Mouse (Mus musculus): ENCODE results near the gene Grk5. TPM values are rescaled to one million over a fixed set of nuclear protein-coding genes. Genes with fewer than 3 reads are reported as not detected.
"Not testable (repeated sequence)": the region's sequence is repeated elsewhere in the genome, so short reads cannot be mapped to it uniquely, and the experiment has no call there.

The Grk5 gene
- total RNA-seq, 2 experiments from 2014 or later, result 15.6 to 15.9 TPM

DNA sequence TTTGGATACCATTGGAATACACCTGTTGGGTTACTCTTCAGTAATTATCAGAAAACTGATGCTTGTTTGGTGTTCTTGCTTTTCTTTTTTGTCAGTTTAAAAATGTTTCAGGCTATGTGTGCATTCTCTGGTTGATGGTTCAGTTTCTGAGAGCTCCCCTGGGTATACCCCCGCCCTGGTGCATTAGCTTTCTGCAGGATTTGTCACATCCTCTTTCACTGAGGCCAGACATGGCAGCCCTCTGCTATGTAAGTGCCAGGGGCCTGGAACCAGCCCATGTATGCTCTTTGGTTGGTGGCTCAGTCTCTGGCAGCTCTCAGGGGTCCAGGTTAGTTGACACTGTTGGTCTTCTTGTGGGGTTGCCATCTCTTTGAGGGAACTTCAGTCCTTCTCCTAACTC, 14.4 kb downstream of the Grk5 start:
- intact Hi-C loops (cut with DNase I), result no loop called here
- no peak for DNase-seq (ENCODE audit: low spot score in 2 of 2)

DNA sequence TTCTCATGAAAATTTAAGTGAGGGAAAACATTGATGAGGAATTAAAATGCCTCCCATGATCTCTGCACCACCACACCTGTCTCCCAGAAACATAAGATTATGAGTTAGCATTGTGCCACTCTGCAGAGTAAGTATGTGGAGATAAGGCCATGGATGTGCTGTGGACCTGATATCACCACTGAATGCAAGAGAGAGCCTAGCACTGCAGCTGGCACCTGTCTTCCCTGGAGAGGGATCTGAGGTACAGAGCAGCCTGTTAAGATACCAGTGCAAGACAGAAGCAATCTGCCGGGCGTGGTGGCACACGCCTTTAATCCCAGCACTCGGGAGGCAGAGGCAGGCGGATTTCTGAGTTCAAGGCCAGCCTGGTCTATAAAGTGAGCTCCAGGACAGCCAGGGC, 15.9 kb downstream of the Grk5 start:
- intact Hi-C loops (cut with DNase I), result no loop called here
- no peak for DNase-seq (ENCODE audit: low spot score in 2 of 2)

DNA sequence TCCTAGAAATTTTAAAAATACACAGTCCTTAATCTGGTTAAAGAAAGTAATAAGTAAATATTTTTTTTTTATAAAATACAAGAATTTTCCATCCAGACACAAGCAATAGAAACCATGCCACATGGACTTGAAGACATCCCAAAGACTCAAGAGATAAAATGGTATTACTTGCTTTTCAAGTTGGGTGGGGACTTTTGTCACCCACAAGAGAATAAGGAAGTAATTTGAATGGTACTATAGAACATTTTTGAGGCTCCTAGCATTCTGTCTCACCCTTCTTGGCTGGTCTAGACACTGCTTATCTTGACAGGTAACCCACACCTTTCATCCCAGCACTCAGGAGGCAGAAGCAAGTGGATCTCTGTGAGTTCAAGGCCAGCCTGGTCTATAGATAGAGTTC, 20.8 kb downstream of the Grk5 start:
- intact Hi-C loops (cut with DNase I), result no loop called here
- DNase-seq (ENCODE audit: low spot score in 2 of 2), result no peak

DNA sequence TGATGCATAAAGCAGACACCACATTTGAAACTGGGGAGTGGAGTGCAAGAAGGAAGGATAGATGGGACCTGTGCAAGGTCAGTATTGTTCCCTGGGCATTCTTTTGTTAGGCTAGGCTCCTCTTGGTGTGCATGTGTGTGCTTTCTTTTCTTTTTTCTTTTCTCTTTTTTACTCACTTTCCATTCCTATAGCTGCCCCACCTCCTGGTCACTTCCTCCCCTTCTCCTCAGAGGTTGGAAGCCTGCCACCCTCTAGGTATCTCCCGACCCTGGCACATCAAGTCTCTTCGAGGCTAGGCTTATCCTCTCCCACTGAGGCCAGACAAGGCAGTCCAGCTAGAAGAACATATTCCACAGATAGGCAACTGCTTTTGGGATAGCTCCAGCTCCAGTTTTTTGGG, 22.1 kb downstream of the Grk5 start:
- intact Hi-C loops (cut with DNase I), result no loop called here
- DNase-seq (ENCODE audit: low spot score in 2 of 2), result no peak

DNA sequence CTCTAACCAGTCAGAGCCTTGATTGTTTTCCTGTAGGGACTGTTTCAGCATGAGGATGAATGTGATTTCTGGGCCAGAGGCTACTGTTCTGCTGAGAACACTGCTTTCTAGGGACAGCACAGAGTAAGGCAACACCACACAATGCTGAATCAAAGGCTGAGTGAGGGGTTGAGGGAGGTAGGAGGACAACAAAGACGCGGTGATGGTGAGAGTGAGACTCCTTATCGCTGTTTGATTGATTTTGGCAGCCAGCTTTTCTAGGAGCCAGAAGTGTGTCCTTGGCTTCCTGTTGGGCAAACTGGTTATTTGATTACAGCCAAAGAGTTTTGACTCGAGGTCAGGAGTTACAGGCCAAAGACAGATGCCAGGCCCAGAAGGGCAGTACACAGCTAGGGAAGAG, 25.7 kb downstream of the Grk5 start:
- no peak for DNase-seq (ENCODE audit: low spot score in 2 of 2)
- intact Hi-C loops (cut with DNase I), result no loop called here

DNA sequence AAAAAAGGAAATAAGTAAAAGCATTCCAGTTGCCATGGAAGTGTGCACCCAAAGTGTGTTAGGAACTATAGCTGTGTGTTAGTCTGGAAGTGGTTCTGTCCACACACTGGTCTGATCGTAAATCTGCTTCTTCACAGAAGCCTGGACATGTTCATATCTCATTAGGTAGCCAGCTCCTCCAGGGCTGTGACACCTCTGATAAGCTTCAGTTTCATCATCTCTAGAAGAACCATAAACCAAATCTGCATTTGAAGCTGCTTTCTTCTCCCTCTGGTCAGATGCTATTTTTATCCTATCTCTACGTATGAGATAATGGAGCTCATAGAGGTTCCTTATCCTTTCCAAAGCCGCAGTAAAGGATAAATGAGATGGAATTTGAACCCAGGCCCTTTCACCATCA, 26.3 kb downstream of the Grk5 start:
- no peak for DNase-seq (ENCODE audit: low spot score in 2 of 2)
- intact Hi-C loops (cut with DNase I), result no loop called here

DNA sequence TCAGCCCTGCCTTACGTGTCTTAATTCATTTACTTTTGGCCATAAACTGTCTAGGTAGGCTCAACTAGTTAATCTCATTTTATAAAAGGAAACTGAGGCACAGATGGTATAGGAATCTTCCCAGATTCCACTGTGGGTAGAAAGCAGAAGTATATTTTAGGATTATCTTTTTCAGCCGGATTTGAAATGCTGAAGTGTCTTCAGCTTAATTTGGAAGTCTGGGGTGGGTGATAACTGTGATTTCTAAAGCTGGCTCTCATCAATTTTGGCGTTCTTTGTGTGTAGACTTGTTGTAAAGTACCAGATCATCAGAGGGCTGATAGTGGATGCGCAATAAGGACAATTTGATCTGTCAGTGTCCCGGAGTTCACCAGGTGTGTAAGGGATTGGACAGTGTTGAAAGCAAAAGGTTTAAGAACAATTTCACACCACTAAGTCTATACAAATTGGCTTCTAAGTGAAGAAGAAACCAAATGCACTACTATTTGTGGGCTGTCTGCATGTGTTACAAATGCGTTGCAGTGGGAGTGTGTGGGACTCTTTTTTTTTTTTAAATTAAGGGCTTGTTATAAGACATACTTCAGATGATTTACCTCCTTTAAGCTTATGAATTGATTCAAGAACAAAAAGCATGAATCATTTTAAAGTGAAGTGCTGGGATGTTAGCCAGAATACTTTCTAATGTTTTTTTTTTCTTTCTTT, 27.5 kb downstream of the Grk5 start:
- intact Hi-C loops (cut with DNase I), result no loop called here
- DNase-seq (ENCODE audit: low spot score in 2 of 2), result peak; percentile 32 to 39

DNA sequence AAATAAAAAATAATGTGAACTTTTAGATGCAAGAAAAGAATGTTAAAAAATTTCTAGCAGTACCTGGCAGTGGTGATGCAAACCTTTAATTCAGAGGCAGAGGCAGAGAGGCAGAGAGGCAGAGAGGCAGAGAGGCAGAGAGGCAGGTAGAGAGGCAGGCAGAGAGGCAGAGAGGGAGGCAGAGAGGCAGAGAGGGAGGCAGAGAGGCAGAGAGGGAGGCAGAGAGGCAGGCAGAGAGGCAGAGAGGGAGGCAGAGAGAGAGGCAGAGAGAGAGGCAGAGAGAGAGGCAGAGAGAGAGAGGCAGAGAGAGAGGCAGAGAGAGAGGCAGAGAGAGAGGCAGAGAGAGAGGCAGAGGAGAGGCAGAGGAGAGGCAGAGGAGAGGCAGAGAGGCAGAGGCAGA, 35.0 kb downstream of the Grk5 start:
- intact Hi-C loops (cut with DNase I); DNase-seq (ENCODE audit: low spot score in 2 of 2): not testable (repeated sequence)

DNA sequence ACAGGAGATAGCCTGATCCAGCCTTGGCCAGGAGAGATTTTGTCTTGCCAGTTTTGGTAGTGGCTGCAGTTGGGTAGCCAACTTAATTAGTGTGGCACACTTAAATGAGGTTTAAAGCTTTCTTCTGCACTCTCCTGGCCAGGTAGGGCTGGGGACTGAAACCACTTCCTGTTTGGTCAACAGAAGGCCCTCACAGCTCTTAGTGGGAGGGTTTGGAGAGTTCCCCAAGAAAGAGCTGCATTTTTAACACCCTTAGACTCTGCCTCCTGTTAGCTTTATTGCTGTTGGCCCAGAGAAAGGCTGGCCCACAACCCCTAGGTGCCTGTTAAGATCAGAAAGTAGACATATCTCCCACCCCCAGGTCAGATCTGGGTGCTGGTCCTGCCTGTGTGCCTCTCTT, 45.5 kb downstream of the Grk5 start:
- DNase-seq (ENCODE audit: low spot score in 2 of 2), result no peak
- intact Hi-C loops (cut with DNase I), result no loop called here

DNA sequence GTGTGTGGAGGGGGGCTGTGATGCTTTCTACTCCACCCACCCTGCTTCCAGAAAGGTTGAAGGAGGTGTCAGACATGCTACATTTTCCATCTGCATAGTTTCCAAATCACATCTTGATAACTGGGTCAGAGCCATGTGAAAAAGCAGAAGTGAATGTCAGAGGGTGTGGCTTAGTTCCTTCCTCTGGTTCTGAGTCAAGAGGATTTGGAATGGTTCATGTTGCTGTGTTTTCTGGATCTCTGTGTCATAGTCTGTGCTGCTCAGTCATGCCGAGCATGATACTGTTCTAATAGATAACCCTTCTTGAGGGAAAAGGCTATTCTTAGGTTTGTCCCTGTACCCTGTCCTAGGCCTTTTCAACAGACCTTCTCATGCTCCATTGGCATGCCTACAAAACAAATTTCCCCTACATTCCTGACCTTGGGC, 50.4 kb downstream of the Grk5 start:
- intact Hi-C loops (cut with DNase I), result no loop called here

DNA sequence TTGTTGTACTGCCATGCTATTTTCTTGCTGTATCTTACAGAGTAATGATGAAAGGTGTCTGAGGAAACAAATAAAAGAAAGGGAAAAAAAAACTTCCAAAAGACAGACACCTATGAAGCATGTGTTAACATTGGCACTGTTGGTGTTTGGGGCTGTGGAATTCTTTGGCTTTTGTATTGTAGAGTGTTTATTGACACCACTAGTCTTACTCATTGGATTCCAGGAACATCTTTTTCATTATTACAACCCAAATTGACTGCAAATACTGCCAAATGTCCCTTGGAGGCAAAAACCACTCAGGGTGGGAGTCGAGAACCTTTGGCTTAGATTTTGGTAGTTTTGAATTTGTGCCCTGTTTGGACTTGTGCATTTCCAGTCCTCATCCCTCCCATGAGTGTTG, 51.3 kb downstream of the Grk5 start:
- intact Hi-C loops (cut with DNase I), result no loop called here
- DNase-seq (ENCODE audit: low spot score in 2 of 2), result no peak

More for the DNA sequence above, 50.4 kb downstream of the Grk5 start:
- no peak for DNase-seq (ENCODE audit: low spot score in 2 of 2)

DNA sequence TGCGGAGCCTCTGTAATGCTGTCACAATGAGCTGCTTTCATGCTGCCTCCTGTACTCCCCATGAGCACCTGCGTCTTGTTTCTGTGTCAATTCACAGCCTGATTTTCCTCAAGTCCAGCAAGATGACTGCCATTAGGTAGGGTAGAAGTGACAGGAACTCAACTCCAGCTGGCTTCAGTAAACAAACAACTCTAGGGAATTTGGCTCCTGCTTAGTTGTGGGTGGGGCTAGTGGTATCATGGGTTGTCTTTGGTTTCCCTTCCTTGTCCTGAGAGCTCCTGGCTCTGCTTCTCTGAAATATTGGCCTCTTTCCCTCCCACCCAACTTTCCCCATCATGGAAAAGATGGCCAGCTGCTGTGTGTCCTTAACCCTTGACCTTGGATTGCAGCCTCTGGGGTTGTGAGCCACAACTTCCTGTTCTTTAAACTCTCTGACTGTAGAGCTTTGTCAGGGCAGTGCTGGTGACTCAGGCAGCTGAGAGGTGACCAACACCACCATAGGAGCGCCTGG, 56.3 kb downstream of the Grk5 start:
- no peak for DNase-seq (ENCODE audit: low spot score in 2 of 2)
- intact Hi-C loops (cut with DNase I), result no loop called here

DNA sequence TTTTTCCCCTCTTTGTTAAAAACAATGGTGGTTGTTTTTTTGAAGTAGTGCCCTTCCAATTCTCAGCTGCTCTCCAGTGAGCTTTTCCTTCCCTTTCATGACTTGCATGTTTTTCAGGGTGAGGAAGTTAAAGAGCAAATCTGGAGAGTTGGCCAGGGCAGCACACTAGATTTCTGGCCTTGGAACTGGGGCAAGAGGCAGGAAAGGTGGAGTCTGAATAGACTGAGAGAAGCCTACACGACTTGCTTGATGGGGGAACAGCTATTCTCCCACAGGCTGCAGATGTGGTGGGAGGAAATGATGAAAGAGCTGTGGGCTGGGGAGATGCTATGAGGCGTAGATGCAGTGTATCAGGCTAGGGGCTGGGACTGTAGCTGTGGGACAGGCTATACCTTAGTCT, 57.1 kb downstream of the Grk5 start:
- DNase-seq (ENCODE audit: low spot score in 2 of 2), result no peak
- intact Hi-C loops (cut with DNase I), result no loop called here

DNA sequence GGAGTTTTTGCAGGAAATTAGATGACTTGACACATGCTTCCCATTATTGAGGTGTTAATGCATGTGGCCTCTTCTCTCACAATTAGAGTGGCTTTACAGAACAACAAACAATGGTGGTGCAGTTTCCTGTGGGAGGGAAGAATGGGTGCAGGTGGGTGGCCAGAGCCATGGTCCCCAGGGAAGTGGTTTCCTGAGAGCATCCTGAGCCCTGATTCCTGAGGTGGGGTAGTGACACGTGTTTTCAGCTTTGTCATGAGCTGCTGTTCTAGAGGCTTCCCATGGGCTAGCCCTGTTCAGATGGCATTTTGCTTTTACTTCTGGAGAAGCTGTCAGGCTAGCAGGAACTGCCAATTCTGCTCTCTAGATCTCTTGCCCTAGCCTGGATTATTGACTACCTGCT, 59.4 kb downstream of the Grk5 start:
- DNase-seq (ENCODE audit: low spot score in 2 of 2), result no peak
- intact Hi-C loops (cut with DNase I), result no loop called here

DNA sequence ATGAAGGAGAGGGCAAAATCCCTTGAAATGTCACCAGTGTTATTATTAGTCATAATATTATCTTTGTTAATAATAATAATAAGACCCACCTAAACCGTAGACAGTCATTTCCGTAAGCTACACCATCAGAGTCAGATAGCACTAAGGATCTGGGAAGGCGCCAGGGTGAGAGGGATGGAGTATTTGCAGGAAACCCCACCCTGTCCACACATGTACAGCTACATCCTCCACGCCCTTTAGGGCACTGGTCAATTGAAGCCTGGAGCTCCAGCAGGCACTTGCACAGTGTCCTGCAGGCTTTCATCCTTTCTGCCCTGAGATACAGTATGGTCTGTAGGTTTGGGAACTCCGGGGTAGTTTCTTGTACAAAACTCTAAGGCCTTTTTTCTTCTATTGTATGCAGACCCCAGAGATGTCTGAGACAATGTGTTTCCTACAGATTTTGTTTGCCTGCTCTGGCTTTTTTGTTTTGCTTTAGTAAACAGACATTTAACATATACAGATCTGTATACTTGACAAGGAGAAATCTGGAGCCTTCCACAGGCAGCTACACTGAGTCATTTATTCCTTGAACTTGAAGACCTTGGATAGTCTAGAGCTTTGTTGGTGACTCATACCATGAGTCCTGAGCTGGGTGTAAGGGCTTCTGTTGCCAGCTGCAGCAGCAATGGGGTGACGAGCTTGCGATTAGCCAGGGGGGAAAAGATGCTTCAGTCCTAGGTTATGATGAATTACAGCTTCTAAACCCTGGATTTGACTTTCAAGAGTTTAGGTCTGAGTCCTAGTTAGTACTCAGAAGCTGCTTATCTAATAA, 60.7 kb downstream of the Grk5 start:
- no peak for DNase-seq (ENCODE audit: low spot score in 2 of 2)
- intact Hi-C loops (cut with DNase I), result no loop called here

DNA sequence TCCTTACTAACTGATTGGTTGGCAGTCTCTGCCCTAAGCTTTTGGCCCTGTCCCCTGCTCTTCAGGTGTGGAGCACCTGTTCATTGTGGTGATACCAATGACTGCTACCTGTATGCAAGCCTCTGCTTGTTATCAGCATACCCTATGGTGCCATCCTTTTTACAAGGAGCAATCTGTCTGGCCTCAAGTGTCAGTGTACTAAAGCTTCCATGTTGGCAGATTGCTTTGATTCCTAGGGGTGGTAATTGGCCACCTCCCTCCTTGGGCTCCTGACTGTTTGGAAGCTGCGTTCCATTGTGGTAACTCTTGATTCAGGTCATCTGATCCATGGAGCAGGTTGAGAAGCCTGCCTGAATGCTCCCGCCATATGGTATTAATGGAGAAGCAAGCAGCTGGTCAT, 65.6 kb downstream of the Grk5 start:
- intact Hi-C loops (cut with DNase I), result no loop called here

DNA sequence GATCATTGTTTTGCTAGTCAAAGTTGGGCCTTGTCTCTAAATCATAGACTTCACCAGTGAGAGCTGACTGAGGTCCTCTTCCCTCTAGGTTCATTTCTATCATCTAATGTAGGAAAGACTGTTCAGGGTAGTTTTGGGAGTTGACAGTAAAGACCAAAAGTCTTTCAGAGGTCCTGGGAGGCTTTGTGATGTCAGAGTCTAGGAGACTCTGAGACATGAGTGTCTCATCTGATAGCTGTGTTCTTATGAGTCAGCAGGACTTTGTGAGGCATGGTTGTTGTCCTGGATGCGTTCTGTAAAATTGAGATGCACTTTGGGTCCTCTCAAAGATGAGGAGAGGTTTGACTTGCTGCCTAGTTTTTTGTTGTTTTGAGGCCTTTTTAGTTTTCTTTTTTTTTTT, 66.2 kb downstream of the Grk5 start:
- intact Hi-C loops (cut with DNase I), result no loop called here

More for the DNA sequence above, 65.6 kb downstream of the Grk5 start:
- no peak for DNase-seq (ENCODE audit: low spot score in 2 of 2)

DNA sequence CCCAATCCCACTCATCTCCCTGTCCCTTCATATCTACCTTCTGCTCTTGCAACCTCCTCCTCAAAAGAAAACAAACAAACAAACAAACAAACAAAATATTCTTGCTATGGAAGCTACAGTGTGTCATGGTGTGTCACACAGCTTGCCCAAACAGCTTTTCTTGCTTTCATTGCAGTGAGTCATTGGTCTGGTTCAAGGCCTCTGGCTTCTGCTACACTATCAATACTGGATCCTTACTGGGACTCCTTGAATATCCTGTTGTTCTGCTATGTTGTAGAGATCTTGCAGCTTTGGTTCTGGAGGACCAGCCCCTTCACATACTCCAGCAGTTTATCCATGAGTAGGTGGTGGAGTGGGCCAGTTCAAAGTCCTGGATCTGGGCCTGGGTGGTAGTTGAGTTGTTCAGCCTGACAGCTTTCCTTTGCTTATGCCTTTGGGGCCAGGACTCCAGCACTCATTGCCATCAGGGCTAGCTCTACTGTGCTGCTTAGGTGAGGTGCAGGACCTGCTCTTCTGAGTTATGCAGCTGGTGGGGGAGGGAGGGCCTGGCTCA, 66.7 kb downstream of the Grk5 start:
- no peak for DNase-seq (ENCODE audit: low spot score in 2 of 2)
- intact Hi-C loops (cut with DNase I), result no loop called here

More for the DNA sequence above, 66.2 kb downstream of the Grk5 start:
- no peak for DNase-seq (ENCODE audit: low spot score in 2 of 2)

DNA sequence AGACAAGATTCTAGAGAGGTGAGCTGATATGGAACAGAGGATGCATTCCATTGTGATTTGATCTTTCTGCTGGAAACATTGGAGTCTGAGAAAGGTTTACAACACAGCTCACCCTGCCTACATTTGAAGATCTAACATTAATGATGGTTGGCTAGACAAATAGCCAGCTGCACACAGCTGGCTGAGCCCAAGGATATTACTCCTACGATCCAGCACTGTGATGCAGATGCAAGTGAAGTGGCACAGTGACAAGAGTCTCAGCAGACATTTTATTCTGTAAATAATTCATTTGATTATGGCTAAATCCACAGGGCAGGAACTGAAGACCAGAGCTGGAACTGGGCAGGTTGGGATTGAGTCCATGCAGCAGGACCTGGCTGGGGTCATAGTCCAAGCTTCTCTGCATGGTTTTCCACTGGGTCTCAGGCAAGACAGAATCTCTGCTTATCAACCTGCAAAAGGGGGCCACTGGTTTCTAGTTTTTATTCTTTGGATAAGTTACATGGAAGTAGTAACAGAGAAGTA, 70.2 kb downstream of the Grk5 start:
- no peak for DNase-seq (ENCODE audit: low spot score in 2 of 2)
- intact Hi-C loops (cut with DNase I), result no loop called here

DNA sequence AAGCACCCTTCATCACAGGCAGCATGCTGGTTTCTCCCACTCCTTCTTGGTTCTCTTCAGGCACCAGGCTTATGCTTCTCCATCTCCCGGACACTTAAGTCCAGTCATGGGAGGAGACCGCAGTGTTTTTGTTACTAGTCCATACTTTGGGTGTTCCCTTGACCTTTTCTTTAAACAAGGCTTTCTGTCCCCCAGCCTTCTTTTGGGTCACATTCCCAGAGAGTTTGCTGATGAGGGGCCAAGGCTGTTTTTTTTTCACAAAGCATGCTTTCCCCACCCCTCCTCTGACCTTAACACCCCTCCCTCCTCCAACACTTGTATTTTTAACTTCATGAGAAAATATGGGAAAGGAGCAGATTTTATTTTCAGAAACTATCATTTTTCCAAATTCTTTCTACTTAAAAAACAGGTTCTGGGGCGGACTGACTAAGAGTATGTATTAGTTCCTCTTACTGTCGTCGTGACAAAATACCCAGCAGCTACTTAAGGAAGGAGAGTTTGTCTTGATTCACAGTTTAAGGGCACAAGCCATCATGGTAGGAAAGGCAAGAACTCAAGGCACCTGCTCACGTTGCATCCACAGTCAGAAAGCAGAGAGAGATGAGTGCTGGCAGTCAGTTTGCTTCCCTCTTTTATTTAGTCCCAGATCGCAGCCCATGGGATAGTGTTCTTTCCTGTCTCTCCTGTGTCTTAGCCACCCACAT, 73.0 kb downstream of the Grk5 start:
- DNase-seq (ENCODE audit: low spot score in 2 of 2), result no peak
- intact Hi-C loops (cut with DNase I), result no loop called here

All from left cerebral cortex, postnatal 36 days (tissue).